Mouse (Mus musculus) liver, postnatal 0 days (tissue): Measurements from ENCODE around the gene Arap1. TPM values are rescaled to one million over a fixed set of nuclear protein-coding genes. Genes with fewer than 3 reads are reported as not detected.

Source experiments
- ATAC-seq: fragments of 200-750 bp; cut with Nextera tagmentation; 2 replicates; pipeline ENCODE4 v1.8.0; 2017; ENCODE audit warnings: mild to moderate bottlenecking, moderate library complexity
- DNase-seq: peaks from one replicate; pipeline ENCODE4 v3.0.0-alpha.2; 2016
- H3K27ac ChIP-seq: fragments of 300-500 bp; sonication (generic); 2 replicates; pipeline ENCODE4 v1.5.1; 2014; ENCODE audit warnings: antibody characterized with exemption, moderate library complexity, mild to moderate bottlenecking, low read depth
- H3K27me3 ChIP-seq: fragments of 300-500 bp; sonication (generic); 2 replicates; pipeline ENCODE4 v1.6.1; 2014; ENCODE audit warnings: low read length, control low read depth, mixed read lengths; ENCODE audit not compliant: insufficient read depth
- H3K36me3 ChIP-seq: fragments of 300-500 bp; sonication (generic); replicated peaks from 2 replicates; pipeline ENCODE4 v1.6.1; 2014; ENCODE audit warnings: mild to moderate bottlenecking, control low read depth, low read length, moderate library complexity, mixed read lengths; ENCODE audit not compliant: insufficient read depth
- H3K4me1 ChIP-seq: fragments of 300-500 bp; sonication (generic); 2 replicates; pipeline ENCODE4 v1.6.1; 2014; ENCODE audit warnings: antibody characterized with exemption, mild to moderate bottlenecking, control low read depth; ENCODE audit not compliant: insufficient read depth
- H3K4me2 ChIP-seq: fragments of 300-500 bp; sonication (generic); 2 replicates; pipeline ENCODE4 v1.6.1; 2014; ENCODE audit warnings: low read depth, mild to moderate bottlenecking, low read length, moderate library complexity, mixed read lengths
- H3K4me3 ChIP-seq: fragments of 300-500 bp; sonication (generic); 2 replicates; pipeline ENCODE4 v1.5.1; 2014; ENCODE audit warnings: low read depth, low read length
- H3K9ac ChIP-seq: fragments of 300-500 bp; sonication (generic); replicated peaks from 2 replicates; pipeline ENCODE4 v1.6.1; 2014; ENCODE audit warnings: mild to moderate bottlenecking, moderate library complexity
- H3K9me3 ChIP-seq: fragments of 300-500 bp; sonication (generic); 2 replicates; pipeline ENCODE4 v1.6.1; 2016; ENCODE audit warnings: mild to moderate bottlenecking, control low read depth, low read length, mixed read lengths
- CTCF ChIP-seq: sonication (generic); IDR thresholded peaks from 2 replicates; pipeline ENCODE4 v1.5.1; 2016; ENCODE audit warnings: antibody characterized with exemption, low read depth
- EP300 ChIP-seq: IDR thresholded peaks from 2 replicates; pipeline ENCODE4 v1.6.1; 2016; ENCODE audit warnings: antibody characterized with exemption, low read depth, mild to moderate bottlenecking
- WGBS: fragments of 180-500 bp; shearing (Covaris S2); extraction: QIAGEN DNeasy Blood & Tissue Kit; methylation state at CpG from one replicate; pipeline ENCODE4 v1.1.7; 2014; ENCODE audit not compliant: insufficient replicate concordance; 5-methylcytosine and 5-hydroxymethylcytosine counted together
- polyA plus RNA-seq: library from polyadenylated mRNA; unstranded; fragments of >200 nt; fragmentation: Nextera tagmentation; extraction: Ambion mirVana; gene quantifications from 2 replicates; pipeline ENCODE4 v1.2.1, GENCODE M21; 2015

Arap1 gene
- polyA plus RNA-seq, result 16.0 and 18.1 TPM in 2 replicates

- H3K4me1 ChIP-seq, result peaks cover 57% of the 10 kb centered on the region
- H3K27ac ChIP-seq, result peak within 1 kb of the TSS; percentile 80
- peak within 1 kb of the TSS; percentile 59 for H3K4me3 ChIP-seq
- peaks cover 24% of the 10 kb centered on the region for H3K36me3 ChIP-seq
- WGBS, result 2% methylated on average over 19 of the region's 35 CpGs
- peak; percentile 74 for ATAC-seq
- no peak for TF ChIP-seq CTCF
- no peak for TF ChIP-seq EP300
- no peaks in the 10 kb centered on the region for H3K9me3 ChIP-seq
- H3K4me2 ChIP-seq, result peak within 1 kb of the TSS; percentile 94
- H3K27me3 ChIP-seq, result no peaks in the 10 kb centered on the region
- peak within 1 kb of the TSS; percentile 66 for H3K9ac ChIP-seq
- peak; percentile 84 for DNase-seq
Measured at GRCm38 (mm10) chr7:101347767-101348270, at the start of gene Arap1. Arap1 (plus strand) TSS chr7:101348067.

GRCm38 (mm10) chr7:101298375-101298774 lies 49.5 kb upstream of the Arap1 start:
- H3K9me3 ChIP-seq, result no peaks in the 10 kb centered on the region
- ATAC-seq (no peak), DNase-seq (no peak)
- H3K27me3 ChIP-seq, result no peaks in the 10 kb centered on the region
- 81% methylated on average over 3 of the region's 3 CpGs for WGBS
- peaks cover 24% of the 10 kb centered on the region for H3K4me1 ChIP-seq
- H3K4me3 ChIP-seq, result no peak overlapping the region
- H3K27ac ChIP-seq, result no peak overlapping the region
- no peak for TF ChIP-seq EP300
- no peak for TF ChIP-seq CTCF
- H3K36me3 ChIP-seq, result peaks cover 13% of the 10 kb centered on the region
- H3K4me2 ChIP-seq, result no peak overlapping the region
- H3K9ac ChIP-seq, result no peak overlapping the region

DNA sequence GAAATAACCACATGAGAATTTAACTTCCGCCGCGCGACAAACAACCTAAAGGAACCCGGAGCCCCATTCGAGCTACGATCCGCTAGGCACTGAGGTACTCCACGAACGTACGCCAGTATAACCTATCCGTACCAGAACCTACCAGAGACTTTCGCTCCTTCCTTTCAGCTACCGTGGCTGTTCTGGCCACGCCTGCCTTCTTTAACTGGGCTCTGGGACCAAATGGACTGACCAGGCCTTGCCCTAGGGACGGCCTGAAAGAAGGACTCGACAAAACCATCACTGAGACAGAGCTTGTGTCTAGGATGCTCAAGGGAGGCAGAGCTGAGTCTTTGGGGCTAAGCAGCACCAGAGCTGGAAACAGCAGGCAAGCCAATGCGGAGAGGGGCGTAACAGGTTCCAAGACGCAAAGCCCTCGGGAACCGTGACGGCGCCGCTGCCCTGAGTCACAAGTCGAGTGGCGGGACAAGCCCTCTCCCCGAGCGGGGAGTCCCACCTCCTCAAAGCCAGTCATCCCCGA lies 46.4 kb upstream of the Arap1 start:
- 1% methylated on average over 28 of the region's 30 CpGs for WGBS
- no peak for DNase-seq
- Histone ChIP-seq H3K9ac (peak overlapping the region; percentile 76), H3K27me3 (no peaks in the 10 kb centered on the region), H3K9me3 (no peaks in the 10 kb centered on the region), H3K4me3 (peak overlapping the region; percentile 81), H3K36me3 (peaks cover 4% of the 10 kb centered on the region), H3K27ac (peak overlapping the region; percentile 89), H3K4me1 (peaks cover 24% of the 10 kb centered on the region), H3K4me2 (peak overlapping the region; percentile 92)
- peak; percentile 32 for ATAC-seq
- TF ChIP-seq EP300 (no peak), CTCF (no peak)

- Histone ChIP-seq H3K27me3 (no peaks in the 10 kb centered on the region), H3K36me3 (no peaks in the 10 kb centered on the region; the same call in none of the 2 replicates), H3K27ac (peak within 1 kb of the TSS; percentile 89), H3K4me1 (peaks cover 24% of the 10 kb centered on the region), H3K9me3 (no peaks in the 10 kb centered on the region), H3K4me2 (peak within 1 kb of the TSS; percentile 92), H3K4me3 (peak within 1 kb of the TSS; percentile 81), H3K9ac (peak within 1 kb of the TSS; percentile 76)
- TF ChIP-seq CTCF (peak; percentile 53), EP300 (no peak; the same call in 1 of the 2 replicates)
- DNase-seq (peak; percentile 94), ATAC-seq (peak; percentile 97)
- WGBS, result 0% methylated on average over 39 of the region's 39 CpGs
Measured at GRCm38 (mm10) chr7:101301881-101302456, 45.9 kb upstream of the Arap1 start, which contains the start of gene Atg16l2. Atg16l2 (minus strand) TSS chr7:101302251.

GRCm38 (mm10) chr7:101302691-101303090 lies 45.2 kb upstream of the Arap1 start:
- 41% methylated on average over 7 of the region's 7 CpGs for WGBS
- no peak for DNase-seq
- Histone ChIP-seq H3K27ac (peak overlapping the region; percentile 89; the same call in 1 of the 2 replicates), H3K4me2 (peak overlapping the region; percentile 92), H3K9me3 (no peaks in the 10 kb centered on the region), H3K27me3 (no peaks in the 10 kb centered on the region), H3K9ac (peak overlapping the region; percentile 76), H3K4me1 (peaks cover 24% of the 10 kb centered on the region), H3K36me3 (no peaks in the 10 kb centered on the region; the same call in none of the 2 replicates), H3K4me3 (peak overlapping the region; percentile 81)
- ATAC-seq, result no peak
- no peak for TF ChIP-seq EP300
- no peak for TF ChIP-seq CTCF

DNA sequence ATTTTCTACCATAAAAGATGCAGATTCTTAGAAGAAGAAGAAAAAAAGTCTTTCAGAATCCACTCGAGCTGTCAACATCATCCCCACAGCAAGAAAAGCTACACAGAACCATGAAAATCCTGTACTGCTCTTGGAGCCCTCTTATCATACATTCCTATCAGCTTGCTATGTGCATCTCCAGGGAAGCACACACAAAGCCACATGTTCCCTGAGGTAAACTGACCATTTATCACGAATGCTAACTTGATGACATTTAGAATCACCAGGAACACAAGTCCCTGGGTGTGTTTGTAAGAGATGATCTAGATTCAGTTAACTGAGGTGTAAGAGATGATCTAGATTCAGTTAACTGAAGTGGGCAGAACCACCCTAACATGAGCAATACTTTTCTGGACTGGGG lies 41.0 kb upstream of the Arap1 start:
- TF ChIP-seq EP300 (no peak), CTCF (no peak)
- Histone ChIP-seq H3K4me3 (no peak overlapping the region), H3K9ac (no peak overlapping the region), H3K4me1 (peaks cover 15% of the 10 kb centered on the region), H3K27ac (no peak overlapping the region), H3K36me3 (no peaks in the 10 kb centered on the region), H3K9me3 (no peaks in the 10 kb centered on the region), H3K4me2 (no peak overlapping the region), H3K27me3 (no peaks in the 10 kb centered on the region)
- DNase-seq (no peak), ATAC-seq (no peak)
- 38% methylated on average over 2 of the region's 2 CpGs for WGBS
